In the genomic region with DNA sequence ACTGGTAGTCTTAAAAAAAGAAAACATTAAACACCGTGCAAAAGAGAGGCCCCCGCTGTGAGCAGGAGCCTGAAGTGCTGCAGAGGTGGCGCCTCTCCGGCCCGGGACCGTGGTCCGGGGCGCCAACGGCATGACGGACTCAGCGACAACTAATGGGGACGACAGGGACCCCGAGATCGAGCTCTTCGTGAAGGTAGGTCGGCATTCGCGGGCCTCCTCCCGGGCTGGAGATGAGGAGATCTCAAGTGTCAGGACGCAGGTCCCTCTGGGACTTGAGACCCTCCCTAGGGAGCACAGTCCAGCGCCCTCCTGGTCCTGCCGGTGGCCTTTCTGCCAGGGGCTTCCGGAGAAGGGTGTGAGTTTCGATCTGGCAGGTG, we compare ENCODE assay signal across 8 mouse cellular contexts. TPM values are rescaled to one million over a fixed set of nuclear protein-coding genes. Genes with fewer than 3 reads are reported as not detected.
DNase-seq lines count a peak whose midpoint lies in the region; ATAC-seq and TF ChIP-seq lines count a peak whose summit lies in the region.

No protein-coding gene starts in this region.

- peak overlapping the region; percentile 47; the same call in 1 of the 2 replicates for H3K9ac ChIP-seq in forebrain, embryonic 14.5 days (ENCODE audit: low read length)
- peak overlapping the region; percentile 7; the same call in 1 of the 2 replicates for H3K9ac ChIP-seq in hindbrain, embryonic 15.5 days
- H3K9ac ChIP-seq in lung, postnatal 0 days (replicated peaks; ENCODE audit: low read depth) = peak overlapping the region; percentile 77

- peak overlapping the region; percentile 69 for H3K4me2 ChIP-seq in forebrain, embryonic 14.5 days (ENCODE audit: low read length)
- peak overlapping the region; percentile 83 for H3K4me2 ChIP-seq in hindbrain, embryonic 15.5 days
- H3K4me2 ChIP-seq in lung, postnatal 0 days (replicated peaks; ENCODE audit: low read depth, low read length) = peak overlapping the region; percentile 72

- no peak for ATAC-seq in forebrain, embryonic 14.5 days
- ATAC-seq in hindbrain, embryonic 15.5 days (ENCODE audit: low FRiP score, low read depth) = no peak
- peak; percentile 23 for ATAC-seq in lung, postnatal 0 days

- peak; percentile 33 for DNase-seq in B cell, adult 2 months
- peak; percentile 16 for DNase-seq in CD4-positive helper T cell, adult 2 months (ENCODE audit: low read depth, low spot score)
- DNase-seq in forebrain, embryonic 14.5 days (ENCODE audit: low spot score) = no peak
- peak; percentile 15 for DNase-seq in lung, postnatal 0 days (ENCODE audit: low spot score)
- peak; percentile 59 for DNase-seq in skeletal muscle tissue, adult 2 months (ENCODE audit: low read depth, low spot score)
- DNase-seq in layer of hippocampus, postnatal 14 days (ENCODE audit: low spot score in 2 of 2) = no peak
- no peak for DNase-seq in MN1 (ENCODE audit: low spot score)

- TF ChIP-seq EP300 in lung, postnatal 0 days (IDR thresholded peaks at IDR 0.05) = no peak

- H3K27ac ChIP-seq in forebrain, embryonic 14.5 days (ENCODE audit: low read depth, low read length) = no peak overlapping the region
- no peak overlapping the region for H3K27ac ChIP-seq in hindbrain, embryonic 15.5 days (replicated peaks)
- peak overlapping the region; percentile 88 for H3K27ac ChIP-seq in lung, postnatal 0 days (ENCODE audit: low read length)

- H3K4me1 ChIP-seq in forebrain, embryonic 14.5 days (ENCODE audit: control insufficient read depth, insufficient read depth, low read length) = no peaks in the 10 kb centered on the region; the same call in 1 of the 2 replicates
- peaks cover 17% of the 10 kb centered on the region for H3K4me1 ChIP-seq in hindbrain, embryonic 15.5 days (replicated peaks)
- no peaks in the 10 kb centered on the region; the same call in 1 of the 2 replicates for H3K4me1 ChIP-seq in lung, postnatal 0 days (ENCODE audit: insufficient read depth, low read depth, low read length)

- H3K36me3 ChIP-seq in forebrain, embryonic 14.5 days (ENCODE audit: control insufficient read depth, insufficient read depth, low read length) = no peaks in the 10 kb centered on the region
- no peaks in the 10 kb centered on the region for H3K36me3 ChIP-seq in hindbrain, embryonic 15.5 days
- H3K36me3 ChIP-seq in lung, postnatal 0 days (ENCODE audit: insufficient read depth, low read length) = no peaks in the 10 kb centered on the region

- H3K9me3 ChIP-seq in forebrain, embryonic 14.5 days (replicated peaks; ENCODE audit: control insufficient read depth, low read length) = no peaks in the 10 kb centered on the region
- H3K9me3 ChIP-seq in hindbrain, embryonic 15.5 days = no peaks in the 10 kb centered on the region
- no peaks in the 10 kb centered on the region for H3K9me3 ChIP-seq in lung, postnatal 0 days (ENCODE audit: low read length)

- no peak for TF ChIP-seq CTCF in lung, postnatal 0 days (IDR thresholded peaks at IDR 0.05)

- WGBS in forebrain, embryonic 14.5 days = 1% methylated on average over 23 of the region's 24 CpGs
- WGBS in hindbrain, embryonic 15.5 days = under 1% methylated on average over 24 of the region's 24 CpGs
- WGBS in lung, postnatal 0 days = 1% methylated on average over 24 of the region's 24 CpGs

- peak overlapping the region; percentile 29 for H3K4me3 ChIP-seq in forebrain, embryonic 14.5 days (ENCODE audit: low read depth, low read length)
- peak overlapping the region; percentile 38 for H3K4me3 ChIP-seq in hindbrain, embryonic 15.5 days
- H3K4me3 ChIP-seq in lung, postnatal 0 days (ENCODE audit: low read depth, low read length) = peak overlapping the region; percentile 62

- H3K27me3 ChIP-seq in forebrain, embryonic 14.5 days (replicated peaks; ENCODE audit: control insufficient read depth, insufficient read depth, low read length) = peaks cover 19% of the 10 kb centered on the region
- H3K27me3 ChIP-seq in hindbrain, embryonic 15.5 days = peaks cover 26% of the 10 kb centered on the region
- no peaks in the 10 kb centered on the region for H3K27me3 ChIP-seq in lung, postnatal 0 days (replicated peaks; ENCODE audit: insufficient read depth, low read length)

RNA-seq across cellular contexts. Expression of a gene that starts 0.4 kb away (rescaled TPM):
- 0.04 and 0.12 TPM in 2 replicates for polyA plus RNA-seq in forebrain, embryonic 14.5 days (2014; fragmentation: Nextera tagmentation; extraction: Ambion mirVana)
- polyA plus RNA-seq in hindbrain, embryonic 15.5 days (2015; fragmentation: Nextera tagmentation; extraction: Ambion mirVana) = 0.18 and 0.55 TPM in 2 replicates
- polyA plus RNA-seq in lung, postnatal 0 days (2015; fragmentation: Nextera tagmentation; extraction: Ambion mirVana) = 83.6 and 122 TPM in 2 replicates
- total RNA-seq in layer of hippocampus, postnatal 14 days (2021) = 1 to 10 TPM; 2.4 to 2.7 TPM

Comparison
In these comparisons a context has a peak if more than half of its experiments do, and no peak if none do; other contexts are left out.
1. DNase-seq: peak in B cell, adult 2 months (2 of 2), CD4-positive helper T cell, adult 2 months (single experiment), lung, postnatal 0 days (single experiment) and skeletal muscle tissue, adult 2 months (single experiment); none in forebrain, embryonic 14.5 days (single experiment), layer of hippocampus, postnatal 14 days (0 of 2) and MN1 (single experiment).
2. H3K9ac ChIP-seq: peak in every context shown above with its lines; median percentile 77 in lung, postnatal 0 days; 47 in forebrain, embryonic 14.5 days; 7 in hindbrain, embryonic 15.5 days.
3. RNA of a gene that starts 0.4 kb away (polyA plus RNA-seq): 83.6 to 122 TPM in lung, postnatal 0 days; 0.18 to 0.55 TPM in hindbrain, embryonic 15.5 days and 0.04 to 0.12 TPM in forebrain, embryonic 14.5 days; every median in the first group is over 10 times any median in the second.
4. Peak in every context shown above with its lines, with median percentiles within 50 percentile points of each other: H3K4me2 ChIP-seq and H3K4me3 ChIP-seq.